Comparison of ENCODE assay signal across 8 mouse cellular contexts in genomic region chr8:84729921-84730362, GRCm38 (mm10). TPM values are rescaled to one million over a fixed set of nuclear protein-coding genes. Genes with fewer than 3 reads are reported as not detected.
DNase-seq lines count a peak whose midpoint lies in the region; ATAC-seq and TF ChIP-seq lines count a peak whose summit lies in the region.

No protein-coding gene starts in this region.

- no peak for ATAC-seq in kidney, embryonic 14.5 days (ENCODE audit: low FRiP score, low TSS enrichment)
- ATAC-seq in heart, embryonic 15.5 days (replicated peaks; ENCODE audit: insufficient number of reproducible peaks, insufficient read depth, low FRiP score, low read depth), result no peak
- no peak for ATAC-seq in liver, embryonic 13.5 days (ENCODE audit: low read depth)
- ATAC-seq in stomach, embryonic 14.5 days (ENCODE audit: insufficient number of reproducible peaks, insufficient read depth, low FRiP score, low read depth), result no peak

- no peak overlapping the region for H3K9ac ChIP-seq in kidney, embryonic 14.5 days (ENCODE audit: low read depth, low read length)
- H3K9ac ChIP-seq in heart, embryonic 15.5 days, result no peak overlapping the region
- H3K9ac ChIP-seq in liver, embryonic 13.5 days, result peak overlapping the region; percentile 83
- H3K9ac ChIP-seq in stomach, embryonic 14.5 days (replicated peaks; ENCODE audit: low read depth, low read length), result no peak overlapping the region

- DNase-seq in kidney, adult 2 months, result peak; percentile 77
- peak; percentile 89 to 91 for DNase-seq in cerebellum, postnatal 10 days
- DNase-seq in liver, embryonic 13.5 days, result no peak
- DNase-seq in spleen, postnatal 4 days (ENCODE audit: low spot score in 2 of 2), result no peak
- DNase-seq in spleen, adult 12 weeks (ENCODE audit: low spot score), result no peak

- no peak overlapping the region for H3K4me3 ChIP-seq in kidney, adult 2 months (ENCODE audit: insufficient read depth, low read depth, low read length)
- no peak overlapping the region for H3K4me3 ChIP-seq in kidney, embryonic 14.5 days (ENCODE audit: low read length)
- H3K4me3 ChIP-seq in heart, embryonic 15.5 days, result no peak overlapping the region
- H3K4me3 ChIP-seq in liver, embryonic 13.5 days (replicated peaks), result peak overlapping the region; percentile 36
- no peak overlapping the region for H3K4me3 ChIP-seq in stomach, embryonic 14.5 days (ENCODE audit: low read depth, low read length)

- no peak for TF ChIP-seq CTCF in kidney, adult 2 months (conservative IDR thresholded peaks at IDR 0.05; ENCODE audit: insufficient read depth, insufficient read length, low read depth, low read length)

- peaks cover 11% of the 10 kb centered on the region for H3K4me1 ChIP-seq in kidney, adult 2 months (ENCODE audit: control insufficient read depth, insufficient read depth, low read length)
- peaks cover 41% of the 10 kb centered on the region for H3K4me1 ChIP-seq in kidney, embryonic 14.5 days (ENCODE audit: control insufficient read depth, insufficient read depth, low read length)
- H3K4me1 ChIP-seq in heart, embryonic 15.5 days (replicated peaks), result peaks cover 89% of the 10 kb centered on the region
- peaks cover 99% of the 10 kb centered on the region for H3K4me1 ChIP-seq in liver, embryonic 13.5 days (replicated peaks)
- peaks cover 47% of the 10 kb centered on the region for H3K4me1 ChIP-seq in stomach, embryonic 14.5 days (ENCODE audit: control insufficient read depth, insufficient read depth, low read length)

- WGBS in kidney, adult 2 months, result 75% methylated on average over 16 of the region's 16 CpGs
- WGBS in kidney, embryonic 14.5 days, result 94% methylated on average over 16 of the region's 16 CpGs
- 87% methylated on average over 16 of the region's 16 CpGs for WGBS in heart, embryonic 15.5 days
- 87% methylated on average over 16 of the region's 16 CpGs for WGBS in liver, embryonic 13.5 days (ENCODE audit: insufficient replicate concordance)
- 90% methylated on average over 16 of the region's 16 CpGs for WGBS in stomach, embryonic 14.5 days

- H3K4me2 ChIP-seq in kidney, embryonic 14.5 days (replicated peaks; ENCODE audit: low read depth, low read length), result no peak overlapping the region
- H3K4me2 ChIP-seq in heart, embryonic 15.5 days, result peak overlapping the region; percentile 6
- H3K4me2 ChIP-seq in liver, embryonic 13.5 days, result peak overlapping the region; percentile 74
- no peak overlapping the region for H3K4me2 ChIP-seq in stomach, embryonic 14.5 days (replicated peaks; ENCODE audit: low read depth, low read length)

- no peaks in the 10 kb centered on the region for H3K27me3 ChIP-seq in kidney, adult 2 months (replicated peaks; ENCODE audit: control insufficient read depth, insufficient read depth, low read length)
- peaks cover 5% of the 10 kb centered on the region for H3K27me3 ChIP-seq in kidney, embryonic 14.5 days (ENCODE audit: control insufficient read depth, insufficient read depth, low read length)
- no peaks in the 10 kb centered on the region for H3K27me3 ChIP-seq in heart, embryonic 15.5 days
- peaks cover 9% of the 10 kb centered on the region; the same call in 1 of the 2 replicates for H3K27me3 ChIP-seq in liver, embryonic 13.5 days
- H3K27me3 ChIP-seq in stomach, embryonic 14.5 days (ENCODE audit: control insufficient read depth, insufficient read depth, low read length), result no peaks in the 10 kb centered on the region

- no peak overlapping the region for H3K27ac ChIP-seq in kidney, adult 2 months (ENCODE audit: insufficient read depth, low read depth, low read length)
- H3K27ac ChIP-seq in kidney, embryonic 14.5 days (ENCODE audit: low read depth, low read length), result no peak overlapping the region
- H3K27ac ChIP-seq in heart, embryonic 15.5 days, result peak overlapping the region; percentile 80
- peak overlapping the region; percentile 99 for H3K27ac ChIP-seq in liver, embryonic 13.5 days
- H3K27ac ChIP-seq in stomach, embryonic 14.5 days (ENCODE audit: low read length), result peak overlapping the region; percentile 81; the same call in 1 of the 2 replicates

- TF ChIP-seq POLR2A in kidney, adult 2 months (IDR thresholded peaks at IDR 0.05; ENCODE audit: low read depth, low read length), result no peak

- H3K9me3 ChIP-seq in kidney, embryonic 14.5 days (ENCODE audit: control insufficient read depth, low read length), result no peaks in the 10 kb centered on the region
- no peaks in the 10 kb centered on the region for H3K9me3 ChIP-seq in heart, embryonic 15.5 days (replicated peaks)
- H3K9me3 ChIP-seq in liver, embryonic 13.5 days (replicated peaks), result no peaks in the 10 kb centered on the region
- H3K9me3 ChIP-seq in stomach, embryonic 14.5 days (ENCODE audit: control insufficient read depth, low read depth, low read length), result no peaks in the 10 kb centered on the region

- no peaks in the 10 kb centered on the region for H3K36me3 ChIP-seq in kidney, adult 2 months (ENCODE audit: control insufficient read depth, insufficient read depth, low read length)
- H3K36me3 ChIP-seq in kidney, embryonic 14.5 days (ENCODE audit: control insufficient read depth, insufficient read depth, low read length), result no peaks in the 10 kb centered on the region; the same call in 1 of the 2 replicates
- 0 out of 2 replicates have a peak, but pooled peaks cover 5% of the 10 kb centered on the region for H3K36me3 ChIP-seq in heart, embryonic 15.5 days
- H3K36me3 ChIP-seq in liver, embryonic 13.5 days, result peaks cover 18% of the 10 kb centered on the region
- H3K36me3 ChIP-seq in stomach, embryonic 14.5 days (ENCODE audit: control insufficient read depth, insufficient read depth, low read length), result peaks cover 21% of the 10 kb centered on the region

RNA-seq across cellular contexts. Expression of gene G430095P16Rik, which starts 7.1 kb away (rescaled TPM):
- polyA plus RNA-seq in kidney, adult 2 months (2012; rRNA removed), result 0.65 and 0.81 TPM in 2 replicates
- polyA plus RNA-seq in kidney, embryonic 14.5 days (2014; fragmentation: Nextera tagmentation; extraction: Ambion mirVana), result 1.7 and 2.8 TPM in 2 replicates
- 4.5 TPM in 2 replicates for polyA plus RNA-seq in heart, embryonic 15.5 days (2015; fragmentation: Nextera tagmentation; extraction: Ambion mirVana)
- polyA plus RNA-seq in liver, embryonic 13.5 days (2015; fragmentation: Nextera tagmentation; extraction: Ambion mirVana), result 9.6 and 10.0 TPM in 2 replicates
- polyA plus RNA-seq in stomach, embryonic 14.5 days (2014; fragmentation: Nextera tagmentation; extraction: Ambion mirVana), result 2.8 and 5.0 TPM in 2 replicates

RNA-seq across cellular contexts. Expression of gene Lyl1, which starts 28.7 kb away (rescaled TPM):
- 3.2 and 4.1 TPM in 2 replicates for polyA plus RNA-seq in kidney, adult 2 months (2012; rRNA removed)
- 6.3 and 8.9 TPM in 2 replicates for polyA plus RNA-seq in kidney, embryonic 14.5 days (2014; fragmentation: Nextera tagmentation; extraction: Ambion mirVana)
- polyA plus RNA-seq in heart, embryonic 15.5 days (2015; fragmentation: Nextera tagmentation; extraction: Ambion mirVana), result 9.2 and 13.2 TPM in 2 replicates
- polyA plus RNA-seq in liver, embryonic 13.5 days (2015; fragmentation: Nextera tagmentation; extraction: Ambion mirVana), result 61.2 and 61.3 TPM in 2 replicates
- 4.6 and 5.0 TPM in 2 replicates for polyA plus RNA-seq in stomach, embryonic 14.5 days (2014; fragmentation: Nextera tagmentation; extraction: Ambion mirVana)

RNA-seq across cellular contexts. Expression of gene Nacc1, which starts 42.3 kb away (rescaled TPM):
- polyA plus RNA-seq in kidney, adult 2 months (2012; rRNA removed), result 85.8 and 93.9 TPM in 2 replicates
- polyA plus RNA-seq in kidney, embryonic 14.5 days (2014; fragmentation: Nextera tagmentation; extraction: Ambion mirVana), result 28.1 and 33.1 TPM in 2 replicates
- polyA plus RNA-seq in heart, embryonic 15.5 days (2015; fragmentation: Nextera tagmentation; extraction: Ambion mirVana), result 10.7 and 14.6 TPM in 2 replicates
- 6.9 and 7.6 TPM in 2 replicates for polyA plus RNA-seq in liver, embryonic 13.5 days (2015; fragmentation: Nextera tagmentation; extraction: Ambion mirVana)
- polyA plus RNA-seq in stomach, embryonic 14.5 days (2014; fragmentation: Nextera tagmentation; extraction: Ambion mirVana), result 25.1 and 25.7 TPM in 2 replicates

RNA-seq across cellular contexts. Expression of gene Trmt1, which starts 43.8 kb away (rescaled TPM):
- 73.7 and 98.9 TPM in 2 replicates for polyA plus RNA-seq in kidney, adult 2 months (2012; rRNA removed)
- 65.4 and 82.3 TPM in 2 replicates for polyA plus RNA-seq in kidney, embryonic 14.5 days (2014; fragmentation: Nextera tagmentation; extraction: Ambion mirVana)
- polyA plus RNA-seq in heart, embryonic 15.5 days (2015; fragmentation: Nextera tagmentation; extraction: Ambion mirVana), result 40.6 and 47.4 TPM in 2 replicates
- 45.9 and 46.8 TPM in 2 replicates for polyA plus RNA-seq in liver, embryonic 13.5 days (2015; fragmentation: Nextera tagmentation; extraction: Ambion mirVana)
- 64.6 and 65.7 TPM in 2 replicates for polyA plus RNA-seq in stomach, embryonic 14.5 days (2014; fragmentation: Nextera tagmentation; extraction: Ambion mirVana)

Comparison
In these comparisons a context has a peak if more than half of its experiments do, and no peak if none do; other contexts are left out.
1. DNase-seq: peak in kidney, adult 2 months (single experiment) and cerebellum, postnatal 10 days (2 of 2); none in liver, embryonic 13.5 days (single experiment), spleen, postnatal 4 days (0 of 2) and spleen, adult 12 weeks (single experiment).
2. H3K27ac ChIP-seq: peak in heart, embryonic 15.5 days (single experiment), liver, embryonic 13.5 days (single experiment) and stomach, embryonic 14.5 days (single experiment); none in kidney, adult 2 months (single experiment) and kidney, embryonic 14.5 days (single experiment).
3. H3K4me2 ChIP-seq: peak in heart, embryonic 15.5 days (single experiment) and liver, embryonic 13.5 days (single experiment); none in kidney, embryonic 14.5 days (single experiment) and stomach, embryonic 14.5 days (single experiment).